Mouse (Mus musculus): Measurements from ENCODE around the gene Nek1. TPM values are rescaled to one million over a fixed set of nuclear protein-coding genes. Genes with fewer than 3 reads are reported as not detected.
"Not testable (repeated sequence)": the region's sequence is repeated elsewhere in the genome, so short reads cannot be mapped to it uniquely, and the experiment has no call there.

Nek1 gene
- polyA plus RNA-seq, 1 experiment = not detected

DNA sequence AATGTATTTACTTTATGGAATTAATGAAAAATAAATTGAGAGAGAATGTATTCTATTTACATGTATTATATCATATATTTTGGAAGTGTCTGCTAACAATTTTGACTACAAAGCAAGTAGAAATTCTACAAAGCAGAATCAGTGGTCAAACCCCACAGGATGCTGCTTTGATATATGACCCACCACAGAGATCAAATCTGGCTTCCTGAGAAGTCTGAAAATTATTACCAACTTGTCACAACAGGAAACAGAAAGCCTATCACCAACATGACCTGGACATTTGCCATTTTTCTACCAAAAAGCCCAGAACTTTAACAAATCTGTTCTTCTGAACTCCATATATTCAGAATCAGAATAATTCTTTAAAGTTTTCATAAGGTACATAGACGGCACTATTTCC lies 11.6 kb upstream of the Nek1 start:
- Histone ChIP-seq H3K4me1 (ENCODE audit: control insufficient read depth, insufficient read depth, low read length) (0 out of 2 replicates have a peak, but pooled peaks cover 4% of the 10 kb centered on the region), H3K4me3 (ENCODE audit: insufficient read depth, low read depth, low read length) (no peak overlapping the region), H3K27ac (ENCODE audit: insufficient read depth, low read depth, low read length) (no peak overlapping the region)
- no peak for TF ChIP-seq CTCF (IDR thresholded peaks at IDR 0.05; ENCODE audit: insufficient read depth, low read depth, low read length)
- WGBS = 51% methylated on average over 1 of the region's 1 CpGs

DNA sequence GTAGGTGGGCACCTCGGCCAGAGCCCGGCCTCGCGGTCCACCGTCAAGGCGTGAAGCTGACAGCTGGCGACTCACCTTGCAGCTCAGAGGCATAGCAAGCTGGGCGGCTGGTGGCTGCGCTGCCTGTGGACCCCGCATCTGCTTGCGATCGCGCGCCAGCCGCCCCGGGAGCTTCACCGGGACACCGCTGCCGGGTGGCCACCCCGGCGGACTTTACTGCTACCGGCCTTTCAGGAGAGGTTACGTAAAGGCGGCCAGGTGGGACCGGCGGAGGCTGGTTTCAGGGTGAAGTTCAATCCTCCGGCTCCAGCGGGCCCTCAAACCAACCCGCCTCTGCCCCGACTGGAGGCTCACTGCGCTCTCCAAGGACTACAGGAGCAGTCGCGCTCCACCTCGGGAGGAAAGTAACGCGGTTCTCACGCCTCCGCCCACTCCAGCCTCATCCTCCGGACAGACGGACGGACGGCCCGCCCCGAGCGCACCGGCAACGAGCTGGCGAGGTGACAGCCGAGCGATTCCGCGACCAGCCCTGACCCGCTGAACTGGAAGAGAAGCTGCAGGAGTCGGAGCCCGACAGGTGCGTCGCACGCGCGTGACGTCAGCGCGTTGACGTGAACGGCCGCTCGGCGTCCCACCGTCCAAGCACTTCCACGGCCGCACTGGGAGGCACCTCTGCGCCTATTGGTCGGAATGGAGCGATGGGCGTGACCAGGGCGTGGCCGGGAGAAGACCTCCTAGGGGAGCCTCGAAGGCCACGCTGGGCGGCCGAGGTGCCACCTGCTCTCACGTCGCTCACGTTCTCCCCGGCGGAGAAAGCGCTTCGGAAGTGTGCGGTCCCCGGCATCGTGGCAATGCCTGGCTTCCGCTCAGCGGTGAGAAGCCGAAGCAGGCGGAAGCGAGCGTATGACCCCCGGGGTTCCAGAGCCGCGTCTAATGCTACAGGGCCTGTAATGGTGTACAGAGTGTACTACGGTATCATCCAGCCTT lies 10.0 kb upstream of the Nek1 start, which contains the start of gene Clcn3:
Gene Clcn3, minus strand, starts transcription at position 600 of the 987 bp plus-strand sequence.
- no peak for TF ChIP-seq CTCF (IDR thresholded peaks at IDR 0.05; ENCODE audit: insufficient read depth, low read depth, low read length)
- peak; percentile 88 for TF ChIP-seq POLR2A (IDR thresholded peaks at IDR 0.05; ENCODE audit: insufficient read depth, low read depth, low read length)
- Histone ChIP-seq H3K4me3 (ENCODE audit: insufficient read depth, low read depth, low read length) (peak within 1 kb of the TSS; percentile 79), H3K27ac (ENCODE audit: insufficient read depth, low read depth, low read length) (peak within 1 kb of the TSS; percentile 60), H3K4me1 (ENCODE audit: control insufficient read depth, insufficient read depth, low read length) (0 out of 2 replicates have a peak, but pooled peaks cover 4% of the 10 kb centered on the region)
- WGBS = under 1% methylated on average over 101 of the region's 101 CpGs

DNA sequence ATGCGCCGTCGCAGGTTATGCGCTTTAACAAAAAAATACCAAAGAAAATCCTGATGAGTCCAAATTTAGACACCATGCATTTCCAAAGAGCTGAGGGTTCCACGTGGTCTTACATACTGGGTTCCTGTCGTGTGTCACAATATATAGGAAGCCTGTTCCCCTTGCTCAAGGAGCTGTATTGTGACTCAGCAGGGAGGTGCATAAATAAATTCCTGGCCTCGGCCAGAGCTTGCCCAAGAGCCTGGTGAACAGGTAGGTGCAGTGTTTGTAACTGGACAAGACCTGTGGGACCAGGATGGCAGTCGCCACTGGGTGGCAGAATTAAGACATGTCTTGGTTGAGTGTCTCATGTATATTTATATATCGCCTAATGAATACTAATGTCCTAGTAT lies 9.3 kb upstream of the Nek1 start:
- Histone ChIP-seq H3K4me1 (ENCODE audit: control insufficient read depth, insufficient read depth, low read length) (0 out of 2 replicates have a peak, but pooled peaks cover 4% of the 10 kb centered on the region), H3K27ac (ENCODE audit: insufficient read depth, low read depth, low read length) (peak overlapping the region; percentile 60; the same call in 1 of the 2 replicates), H3K4me3 (ENCODE audit: insufficient read depth, low read depth, low read length) (peak overlapping the region; percentile 79)
- WGBS = 2% methylated on average over 9 of the region's 9 CpGs
- TF ChIP-seq CTCF (IDR thresholded peaks at IDR 0.05; ENCODE audit: insufficient read depth, low read depth, low read length) (0 out of 2 replicates have a peak, but pooled peaks have one; percentile 34), POLR2A (IDR thresholded peaks at IDR 0.05; ENCODE audit: insufficient read depth, low read depth, low read length) (no peak)

DNA sequence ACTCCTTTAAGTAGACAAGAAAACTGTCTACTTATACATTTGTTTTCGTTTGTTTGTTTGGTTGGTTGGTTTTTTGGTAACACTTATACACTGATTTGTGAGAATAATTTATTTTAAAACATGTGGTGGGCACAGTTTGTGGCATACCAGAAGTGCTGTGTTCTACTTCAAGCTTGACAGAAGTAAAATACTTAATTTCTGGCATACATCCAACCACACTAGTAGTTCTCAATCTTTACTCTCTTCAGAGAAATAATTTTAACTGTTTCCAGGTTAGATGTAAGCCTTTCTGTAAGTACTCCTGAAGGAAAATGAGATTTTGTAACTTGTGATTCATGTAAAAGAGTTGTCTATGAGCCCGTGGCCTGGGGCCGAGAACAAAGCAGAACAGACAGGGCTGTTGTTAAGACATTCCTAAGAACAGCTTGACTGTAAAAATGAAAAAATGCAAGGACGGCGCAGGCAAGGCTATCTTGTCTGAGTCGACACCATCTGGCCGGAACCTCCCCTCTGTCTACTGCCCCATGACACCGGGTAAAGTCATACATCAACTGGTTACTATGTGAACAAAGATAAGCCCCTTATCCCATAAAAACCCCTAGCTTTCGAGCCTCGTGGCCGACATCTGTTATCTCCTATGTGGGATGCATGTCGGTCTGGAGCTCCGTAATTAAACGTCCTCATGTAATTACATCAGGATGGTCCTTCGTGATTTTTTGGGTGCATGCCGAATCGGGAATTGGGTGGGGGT lies 8.6 kb upstream of the Nek1 start:
- not testable (repeated sequence) for H3K27ac ChIP-seq (ENCODE audit: insufficient read depth, low read depth, low read length); H3K4me1 ChIP-seq (ENCODE audit: control insufficient read depth, insufficient read depth, low read length); H3K4me3 ChIP-seq (ENCODE audit: insufficient read depth, low read depth, low read length)
- WGBS = 88% methylated on average over 17 of the region's 17 CpGs

DNA sequence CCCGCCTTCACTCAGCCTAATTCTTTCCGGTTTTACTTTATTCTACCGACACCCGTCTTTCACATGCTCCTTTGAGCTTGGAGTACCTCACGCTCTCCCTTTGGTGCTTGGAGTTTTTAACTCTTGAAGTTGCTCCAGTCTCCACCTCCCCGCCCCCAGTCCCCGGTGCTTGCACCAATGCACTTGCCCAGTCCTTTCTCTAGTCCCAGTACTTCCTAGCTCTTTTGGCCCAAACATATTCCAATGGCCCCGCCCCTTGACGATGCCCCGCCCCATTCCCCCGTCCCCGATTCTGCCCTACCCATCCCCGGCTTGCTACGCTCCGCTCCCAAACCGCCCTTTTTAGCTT lies 460 bp upstream of the Nek1 start:
- under 1% methylated on average over 16 of the region's 16 CpGs for WGBS

DNA sequence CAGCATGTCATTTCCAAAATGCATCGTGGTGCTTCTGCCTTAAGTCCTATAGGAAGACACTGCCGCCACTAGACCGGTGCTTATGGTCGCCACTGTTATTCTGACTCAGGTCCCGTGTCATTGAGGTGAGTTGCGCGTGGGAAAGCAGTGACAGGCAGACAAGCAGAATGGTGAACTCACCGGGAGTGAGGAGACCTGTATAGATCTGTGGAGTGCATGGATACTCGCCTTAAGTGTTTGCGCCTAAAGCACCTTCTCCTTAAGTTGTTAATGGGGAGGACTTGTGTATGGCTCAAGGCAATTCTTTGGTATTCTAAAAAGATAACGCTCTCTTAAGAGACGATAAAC lies 618 bp downstream of the Nek1 start:
- TF ChIP-seq POLR2A (IDR thresholded peaks at IDR 0.05; ENCODE audit: insufficient read depth, low read depth, low read length) = no peak
- TF ChIP-seq CTCF (IDR thresholded peaks at IDR 0.05; ENCODE audit: insufficient read depth, low read depth, low read length) = no peak
- WGBS = 2% methylated on average over 12 of the region's 12 CpGs
- H3K4me3 ChIP-seq (ENCODE audit: insufficient read depth, low read depth, low read length) = peak overlapping the region; percentile 77

More for the DNA sequence above, 460 bp upstream of the Nek1 start:
- H3K4me1 ChIP-seq (ENCODE audit: control insufficient read depth, insufficient read depth, low read length) = no peaks in the 10 kb centered on the region
- TF ChIP-seq CTCF (IDR thresholded peaks at IDR 0.05; ENCODE audit: insufficient read depth, low read depth, low read length) = no peak
- no peak for TF ChIP-seq POLR2A (IDR thresholded peaks at IDR 0.05; ENCODE audit: insufficient read depth, low read depth, low read length)
- H3K4me3 ChIP-seq (ENCODE audit: insufficient read depth, low read depth, low read length) = peak overlapping the region; percentile 77
- peak overlapping the region; percentile 87 for H3K27ac ChIP-seq (ENCODE audit: insufficient read depth, low read depth, low read length)

DNA sequence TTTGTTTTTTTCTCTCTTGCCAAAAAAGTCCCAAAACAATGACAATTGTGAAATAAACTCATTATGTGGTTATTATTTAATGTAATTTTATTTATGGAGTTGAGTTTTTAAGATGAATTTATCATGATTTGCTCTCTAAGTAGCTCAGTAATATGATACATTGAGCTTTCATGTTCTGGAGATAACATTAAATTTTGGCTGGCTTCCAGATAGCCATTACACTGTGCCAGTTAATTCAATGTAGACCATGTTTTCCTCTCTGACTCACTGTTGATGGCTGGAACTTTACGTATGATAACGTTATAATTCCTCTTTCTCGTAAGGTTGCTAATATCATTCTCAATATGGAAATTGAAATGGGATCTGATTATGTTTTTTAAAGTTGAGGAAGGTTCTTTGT lies 3.5 kb downstream of the Nek1 start:
- Histone ChIP-seq H3K27ac (ENCODE audit: insufficient read depth, low read depth, low read length) (no peak overlapping the region), H3K4me1 (ENCODE audit: control insufficient read depth, insufficient read depth, low read length) (no peaks in the 10 kb centered on the region), H3K4me3 (ENCODE audit: insufficient read depth, low read depth, low read length) (no peak overlapping the region)
- WGBS = 92% methylated on average over 3 of the region's 3 CpGs
- TF ChIP-seq CTCF (IDR thresholded peaks at IDR 0.05; ENCODE audit: insufficient read depth, low read depth, low read length) = no peak
- TF ChIP-seq POLR2A (IDR thresholded peaks at IDR 0.05; ENCODE audit: insufficient read depth, low read depth, low read length) = no peak

More for the DNA sequence above, 618 bp downstream of the Nek1 start:
- no peaks in the 10 kb centered on the region for H3K4me1 ChIP-seq (ENCODE audit: control insufficient read depth, insufficient read depth, low read length)
- H3K27ac ChIP-seq (ENCODE audit: insufficient read depth, low read depth, low read length) = peak overlapping the region; percentile 32

DNA sequence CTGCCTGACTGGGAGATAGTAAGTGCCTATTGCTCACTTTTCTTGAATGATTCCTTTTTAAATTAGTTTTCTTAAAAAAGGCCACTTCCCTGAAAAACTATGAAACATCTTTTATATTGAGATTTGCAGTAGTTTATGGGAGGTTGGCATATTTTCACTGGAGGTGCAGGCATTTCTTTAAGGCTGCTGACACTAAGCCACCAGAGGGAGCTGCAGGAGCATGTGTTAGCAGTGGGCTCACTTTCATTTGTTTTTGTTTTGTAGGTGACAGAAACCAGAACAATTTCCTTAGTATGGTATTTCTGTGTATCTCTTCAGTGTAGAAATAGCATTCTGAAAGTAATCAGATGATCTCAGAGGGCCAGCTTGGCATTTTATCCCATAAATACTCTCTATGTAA lies 49.0 kb downstream of the Nek1 start:
- Histone ChIP-seq H3K4me1 (ENCODE audit: control insufficient read depth, insufficient read depth, low read length) (no peaks in the 10 kb centered on the region), H3K27ac (ENCODE audit: insufficient read depth, low read depth, low read length) (no peak overlapping the region), H3K4me3 (ENCODE audit: insufficient read depth, low read depth, low read length) (no peak overlapping the region)
- TF ChIP-seq CTCF (IDR thresholded peaks at IDR 0.05; ENCODE audit: insufficient read depth, low read depth, low read length) = no peak

DNA sequence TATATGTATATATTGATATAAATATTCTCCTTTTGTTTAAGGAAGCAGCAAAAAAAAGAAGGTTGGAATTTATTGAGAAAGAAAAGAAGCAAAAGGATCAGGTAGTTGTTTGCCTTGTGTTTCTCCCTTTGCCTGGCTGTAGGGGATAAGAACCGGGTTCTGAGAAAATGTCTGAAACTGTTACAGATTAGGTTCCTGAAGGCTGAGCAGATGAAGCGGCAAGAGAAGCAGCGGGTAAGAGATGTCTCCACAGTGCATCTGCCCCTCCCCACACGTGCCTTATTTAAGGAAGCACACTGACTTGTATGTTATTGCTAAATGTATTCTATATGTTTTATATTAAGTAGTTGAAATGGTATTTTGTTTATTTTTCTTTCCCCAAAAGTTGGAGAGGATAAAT lies 50.9 kb downstream of the Nek1 start:
- Histone ChIP-seq H3K4me3 (ENCODE audit: insufficient read depth, low read depth, low read length) (no peak overlapping the region), H3K27ac (ENCODE audit: insufficient read depth, low read depth, low read length) (no peak overlapping the region), H3K4me1 (ENCODE audit: control insufficient read depth, insufficient read depth, low read length) (no peaks in the 10 kb centered on the region)
- TF ChIP-seq CTCF (IDR thresholded peaks at IDR 0.05; ENCODE audit: insufficient read depth, low read depth, low read length) = no peak
- TF ChIP-seq POLR2A (IDR thresholded peaks at IDR 0.05; ENCODE audit: insufficient read depth, low read depth, low read length) = no peak
- 84% methylated on average over 4 of the region's 4 CpGs for WGBS

Data from olfactory bulb, adult 2 months (tissue).